Mouse (Mus musculus): Measurements from ENCODE around the gene Cdc42ep2. TPM values are rescaled to one million over a fixed set of nuclear protein-coding genes. Genes with fewer than 3 reads are reported as not detected.

Gene Cdc42ep2
- total and polyA plus RNA-seq, 3 experiments = 0.13 to 0.25 (median 0.20) TPM

GRCm38 (mm10) chr19:5954031-5954710 lies 29.6 kb upstream of the Cdc42ep2 start:
- dilution Hi-C loops (cut with MboI; ENCODE audit: extremely low pct_ligation_motif_present, extremely low pct_unique_long_range_greater_than_20kb, low sequenced_read_pairs) = no loop called here
- Histone ChIP-seq H3K36me3 (replicated peaks in 1 of 2; ENCODE audit: control insufficient read depth in 1 of 2, insufficient read depth in 1 of 2, low read length in 1 of 2) (peaks cover 80 to 98% of the 10 kb centered on the region in 2 experiments), H3K9ac (ENCODE audit: insufficient read depth, low read depth) (no peak overlapping the region), H3K4me3 (replicated peaks in 1 of 3; ENCODE audit: low read depth in 2 of 3, low read length in 2 of 3, poor library complexity in 1 of 3) (no peak overlapping the region), H3K9me3 (replicated peaks; ENCODE audit: low read length) (no peaks in the 10 kb centered on the region), H3K79me2 (replicated peaks; ENCODE audit: control insufficient read depth, extremely low read depth, insufficient read depth, poor library complexity, severe bottlenecking) (no peaks in the 10 kb centered on the region), H3K4me1 (ENCODE audit: control insufficient read depth in 1 of 2, insufficient read depth in 2 of 2) (peaks cover 0 to 8% of the 10 kb centered on the region in 2 experiments; a peak in 1 of 4 replicates), H3K27me3 (replicated peaks) (no peaks in the 10 kb centered on the region), H3K4me2 (ENCODE audit: insufficient read depth, low read depth, poor library complexity, severe bottlenecking) (no peak overlapping the region), H3K27ac (ENCODE audit: insufficient read depth, low read depth) (no peak overlapping the region)
- TF ChIP-seq CHD2 (IDR thresholded peaks at IDR 0.05; ENCODE audit: low read length) (no peak), UBTF (IDR thresholded peaks at IDR 0.05; ENCODE audit: low read depth, low read length) (no peak), NELFE (IDR thresholded peaks at IDR 0.05; ENCODE audit: low read depth, low read length) (no peak), TBP (conservative IDR thresholded peaks at IDR 0.05; ENCODE audit: low read depth, low read length) (no peak), RAD21 (IDR thresholded peaks at IDR 0.05; ENCODE audit: low read depth, low read length) (no peak), NRF1 (IDR thresholded peaks at IDR 0.05; ENCODE audit: low read depth, low read length) (no peak), CTCF (conservative IDR thresholded peaks at IDR 0.05 in 1 of 2, IDR thresholded peaks at IDR 0.05 in 1 of 2; ENCODE audit: low read depth in 2 of 2, low read length in 2 of 2) (no peak), GABPA (IDR thresholded peaks at IDR 0.05; ENCODE audit: insufficient replicate concordance, low read depth, low read length) (no peak), USF1 (IDR thresholded peaks at IDR 0.05; ENCODE audit: low read depth, low read length) (no peak)
- no peak for DNase-seq (ENCODE audit: extremely low read depth)
- in situ Hi-C loops (cut with MboI; ENCODE audit: low pct_ligation_motif_present, low pct_unique_long_range_greater_than_20kb, low sequenced_read_pairs) = no loop called here

- Histone ChIP-seq H3K27me3 (replicated peaks) (no peaks in the 10 kb centered on the region), H3K4me1 (ENCODE audit: control insufficient read depth in 1 of 2, insufficient read depth in 2 of 2) (peaks cover 0 to 8% of the 10 kb centered on the region in 2 experiments; a peak in 1 of 4 replicates), H3K9ac (ENCODE audit: insufficient read depth, low read depth) (no peak overlapping the region), H3K79me2 (replicated peaks; ENCODE audit: control insufficient read depth, extremely low read depth, insufficient read depth, poor library complexity, severe bottlenecking) (no peaks in the 10 kb centered on the region), H3K9me3 (replicated peaks; ENCODE audit: low read length) (no peaks in the 10 kb centered on the region), H3K4me2 (ENCODE audit: insufficient read depth, low read depth, poor library complexity, severe bottlenecking) (no peak overlapping the region), H3K4me3 (replicated peaks in 1 of 3; ENCODE audit: low read depth in 2 of 3, low read length in 2 of 3, poor library complexity in 1 of 3) (no peak overlapping the region), H3K36me3 (replicated peaks in 1 of 2; ENCODE audit: control insufficient read depth in 1 of 2, insufficient read depth in 1 of 2, low read length in 1 of 2) (peaks cover 77 to 99% of the 10 kb centered on the region in 2 experiments), H3K27ac (ENCODE audit: insufficient read depth, low read depth) (no peak overlapping the region)
- dilution Hi-C loops (cut with MboI; ENCODE audit: extremely low pct_ligation_motif_present, extremely low pct_unique_long_range_greater_than_20kb, low sequenced_read_pairs) (no loop called here), in situ Hi-C loops (cut with MboI; ENCODE audit: low pct_ligation_motif_present, low pct_unique_long_range_greater_than_20kb, low sequenced_read_pairs) (no loop called here)
- no peak for DNase-seq (ENCODE audit: extremely low read depth)
- no peak for TF ChIP-seq RAD21 (IDR thresholded peaks at IDR 0.05; ENCODE audit: low read depth, low read length)
- TF ChIP-seq ZMIZ1 (IDR thresholded peaks at IDR 0.05; ENCODE audit: low read depth, low read length) = no peak
- no peak for TF ChIP-seq ELF1 (IDR thresholded peaks at IDR 0.05; ENCODE audit: low read depth, low read length)
- no peak for TF ChIP-seq SMC3 (IDR thresholded peaks at IDR 0.05; ENCODE audit: low read depth, low read length)
Observed at GRCm38 (mm10) chr19:5953201-5953770, 28.7 kb upstream of the Cdc42ep2 start.
